ENCODE assay signal across 9 mouse cellular contexts in the genomic region with DNA sequence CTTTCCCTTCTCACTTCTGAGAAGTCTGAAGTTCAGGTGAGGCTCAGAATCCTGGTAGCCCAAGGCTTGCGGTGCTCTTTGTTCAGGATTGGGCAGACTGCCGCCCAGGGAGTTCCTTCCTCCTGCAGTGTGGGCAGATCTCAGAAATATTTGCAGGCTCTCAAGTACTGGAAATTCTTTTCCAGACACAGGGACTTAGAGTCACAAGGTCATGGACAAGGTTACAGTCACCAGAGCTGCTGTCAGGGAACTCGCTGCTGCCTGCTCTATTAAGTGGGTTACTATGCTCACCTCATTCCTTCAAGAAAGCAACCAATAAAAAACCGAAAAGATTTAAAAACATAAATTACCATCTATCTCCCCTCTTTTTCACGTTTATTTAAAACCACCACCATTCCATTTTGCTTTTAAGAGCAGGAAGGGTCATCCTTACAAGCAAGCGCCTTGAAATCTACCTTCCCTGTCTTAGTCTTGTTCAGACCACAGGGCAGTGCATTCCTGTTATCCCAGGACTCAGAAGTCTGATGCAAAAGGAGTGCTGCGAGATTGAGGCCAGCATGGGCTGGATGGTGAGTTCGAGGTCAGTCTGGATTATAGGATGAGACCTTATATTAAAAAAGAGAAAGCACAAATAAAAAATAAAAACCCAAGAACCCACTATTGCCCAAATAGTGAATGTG. TPM values are rescaled to one million over a fixed set of nuclear protein-coding genes. Genes with fewer than 3 reads are reported as not detected.
DNase-seq lines count a peak whose midpoint lies in the region; ATAC-seq and TF ChIP-seq lines count a peak whose summit lies in the region.
"Had no signal": no experiment of that assay in that cellular context is flagged by ENCODE, and none has a peak within 500 bp of the region (broad histone marks: within the 10 kb centered on the region; RNA-seq: fewer than 3 reads in every experiment).

No protein-coding gene starts in this region.

- intact Hi-C loops in gastrocnemius, adult 2 months (cut with DNase I) = loop anchor here (2.0 to 5.0 kb wide), 3 partner anchors 52 to 178 kb away; no protein-coding TSS in a partner anchor

- no peak for DNase-seq in gastrocnemius, adult 2 months
- DNase-seq in gastrocnemius, postnatal 10 days = no peak
- DNase-seq in forebrain, embryonic 10.5 days (ENCODE audit: extremely low spot score, low spot score) = no peak
- DNase-seq in liver, embryonic 13.5 days = no peak
- no peak for DNase-seq in urinary bladder, postnatal 14 days (ENCODE audit: low spot score)
- DNase-seq in right cerebral cortex, postnatal 25 days = no peak
- no peak for DNase-seq in embryo, embryonic 11 days

- no peak overlapping the region for H3K9ac ChIP-seq in liver, embryonic 13.5 days

- H3ac ChIP-seq in C2C12 (ENCODE audit: control insufficient read depth, insufficient read length, low read depth) = no peak overlapping the region

- H3K4me3 ChIP-seq in gastrocnemius, adult 2 months = peak overlapping the region; percentile 84
- H3K4me3 ChIP-seq in C2C12 (ENCODE audit: insufficient read depth, poor library complexity, severe bottlenecking) = peak overlapping the region; percentile 69
- H3K4me3 ChIP-seq in forebrain, embryonic 10.5 days = peak overlapping the region; percentile 95
- H3K4me3 ChIP-seq in liver, embryonic 13.5 days (replicated peaks) = peak overlapping the region; percentile 85

- no peaks in the 10 kb centered on the region for H3K9me3 ChIP-seq in forebrain, embryonic 10.5 days
- H3K9me3 ChIP-seq in liver, embryonic 13.5 days (replicated peaks) = no peaks in the 10 kb centered on the region

- WGBS in forebrain, embryonic 10.5 days = 54% methylated on average over 8 of the region's 8 CpGs
- WGBS in liver, embryonic 13.5 days (ENCODE audit: insufficient replicate concordance) = 45% methylated on average over 8 of the region's 8 CpGs

- no peaks in the 10 kb centered on the region for H3K27me3 ChIP-seq in C2C12 (ENCODE audit: control insufficient read depth, insufficient read depth, insufficient read length)
- peaks cover 28% of the 10 kb centered on the region for H3K27me3 ChIP-seq in forebrain, embryonic 10.5 days (ENCODE audit: poor library complexity, severe bottlenecking)
- peaks cover 10% of the 10 kb centered on the region; the same call in 1 of the 2 replicates for H3K27me3 ChIP-seq in liver, embryonic 13.5 days

- no peak for ATAC-seq in liver, embryonic 13.5 days (ENCODE audit: low read depth)

- H3K27ac ChIP-seq in gastrocnemius, adult 2 months = peak overlapping the region; percentile 71
- H3K27ac ChIP-seq in forebrain, embryonic 10.5 days = peak overlapping the region; percentile 60; the same call in 1 of the 2 replicates
- no peak overlapping the region for H3K27ac ChIP-seq in liver, embryonic 13.5 days

- peaks cover 20% of the 10 kb centered on the region for H3K79me3 ChIP-seq in C2C12 (ENCODE audit: low read depth)

- no peak for TF ChIP-seq CTCF in gastrocnemius, adult 2 months (IDR thresholded peaks at IDR 0.05)
- TF ChIP-seq CTCF in C2C12 (IDR thresholded peaks at IDR 0.05; ENCODE audit: control insufficient read depth, insufficient read depth, insufficient read length) = no peak

- peak overlapping the region; percentile 96 for H3K4me2 ChIP-seq in liver, embryonic 13.5 days

- H3K36me3 ChIP-seq in C2C12 (ENCODE audit: control insufficient read depth, insufficient read depth) = no peaks in the 10 kb centered on the region
- H3K36me3 ChIP-seq in forebrain, embryonic 10.5 days (replicated peaks) = no peaks in the 10 kb centered on the region
- H3K36me3 ChIP-seq in liver, embryonic 13.5 days = no peaks in the 10 kb centered on the region
- H3K36me3 ChIP-seq: G1E had no signal

- peaks cover 41% of the 10 kb centered on the region for H3K79me2 ChIP-seq in C2C12 (ENCODE audit: control insufficient read depth, insufficient read depth)

- H3K4me1 ChIP-seq in forebrain, embryonic 10.5 days = peaks cover 40% of the 10 kb centered on the region
- peaks cover 47% of the 10 kb centered on the region for H3K4me1 ChIP-seq in liver, embryonic 13.5 days (replicated peaks)

TF ChIP-seq in C2C12, 6 proteins besides CTCF, POLR2A, EP300 and RAD21:
- TF ChIP-seq USF1 (IDR thresholded peaks at IDR 0.05; ENCODE audit: low read depth) (no peak), MYOD1 (IDR thresholded peaks at IDR 0.05; ENCODE audit: control insufficient read depth, insufficient read length, low read depth) (no peak), MAX (IDR thresholded peaks at IDR 0.05) (no peak), FOSL1 (IDR thresholded peaks at IDR 0.05; ENCODE audit: insufficient read depth, low read length, poor library complexity, severe bottlenecking) (no peak), MYOG (IDR thresholded peaks at IDR 0.05; ENCODE audit: control insufficient read depth, extremely low read depth, insufficient read length) (no peak), CEBPB (IDR thresholded peaks at IDR 0.05; ENCODE audit: low read depth) (no peak)
TF ChIP-seq in C2C12: peak in this region for 0.

RNA-seq across cellular contexts. Expression of a gene that starts 0.6 kb away (rescaled TPM):
- 10 to 100 TPM; 35.6 to 37.2 TPM for total RNA-seq in gastrocnemius, adult 2 months (2021)
- total RNA-seq in gastrocnemius, postnatal 10 days (2021) = 10 to 100 TPM; 40.8 to 46.3 TPM
- 55.5 TPM for polyA plus RNA-seq in C2C12 (2012; fragmentation: generic; extraction: Trizol)
- 40.7 and 40.9 TPM in 2 replicates for polyA plus RNA-seq in forebrain, embryonic 10.5 days (2016; fragmentation: Nextera tagmentation; extraction: Ambion mirVana)
- 20.5 and 26.0 TPM in 2 replicates for polyA plus RNA-seq in liver, embryonic 13.5 days (2015; fragmentation: Nextera tagmentation; extraction: Ambion mirVana)
- total RNA-seq: G1E had no signal
- polyA plus RNA-seq: G1E had no signal
